Mouse (Mus musculus): ENCODE results near the gene Srgap3. TPM values are rescaled to one million over a fixed set of nuclear protein-coding genes. Genes with fewer than 3 reads are reported as not detected.
"Not testable (repeated sequence)": the region's sequence is repeated elsewhere in the genome, so short reads cannot be mapped to it uniquely, and the experiment has no call there.

Gene Srgap3
- total RNA-seq, 2 experiments from 2014 or later, result 15.6 to 20.3 TPM

DNA sequence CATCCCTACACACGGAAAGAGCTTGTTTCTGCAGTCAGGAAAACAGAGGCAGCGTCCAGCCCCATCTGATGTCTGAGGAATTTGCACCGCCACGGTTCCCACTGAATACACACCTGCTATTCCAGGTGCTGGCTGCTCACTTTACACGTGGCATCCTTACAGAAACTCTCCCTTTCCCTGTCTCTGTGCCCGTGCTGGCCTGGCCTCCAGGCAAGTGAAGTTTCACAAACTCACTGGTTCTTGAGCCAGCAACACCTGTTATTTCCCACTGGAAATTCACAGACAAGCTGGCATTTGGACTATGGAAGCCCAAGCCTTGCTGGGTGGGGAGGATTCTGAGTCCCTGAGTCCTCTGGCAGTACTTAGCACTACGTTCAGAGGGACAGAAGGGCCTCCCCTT is 84.6 kb downstream of the Srgap3 start:
- no peak for DNase-seq (ENCODE audit: low spot score in 2 of 2)

DNA sequence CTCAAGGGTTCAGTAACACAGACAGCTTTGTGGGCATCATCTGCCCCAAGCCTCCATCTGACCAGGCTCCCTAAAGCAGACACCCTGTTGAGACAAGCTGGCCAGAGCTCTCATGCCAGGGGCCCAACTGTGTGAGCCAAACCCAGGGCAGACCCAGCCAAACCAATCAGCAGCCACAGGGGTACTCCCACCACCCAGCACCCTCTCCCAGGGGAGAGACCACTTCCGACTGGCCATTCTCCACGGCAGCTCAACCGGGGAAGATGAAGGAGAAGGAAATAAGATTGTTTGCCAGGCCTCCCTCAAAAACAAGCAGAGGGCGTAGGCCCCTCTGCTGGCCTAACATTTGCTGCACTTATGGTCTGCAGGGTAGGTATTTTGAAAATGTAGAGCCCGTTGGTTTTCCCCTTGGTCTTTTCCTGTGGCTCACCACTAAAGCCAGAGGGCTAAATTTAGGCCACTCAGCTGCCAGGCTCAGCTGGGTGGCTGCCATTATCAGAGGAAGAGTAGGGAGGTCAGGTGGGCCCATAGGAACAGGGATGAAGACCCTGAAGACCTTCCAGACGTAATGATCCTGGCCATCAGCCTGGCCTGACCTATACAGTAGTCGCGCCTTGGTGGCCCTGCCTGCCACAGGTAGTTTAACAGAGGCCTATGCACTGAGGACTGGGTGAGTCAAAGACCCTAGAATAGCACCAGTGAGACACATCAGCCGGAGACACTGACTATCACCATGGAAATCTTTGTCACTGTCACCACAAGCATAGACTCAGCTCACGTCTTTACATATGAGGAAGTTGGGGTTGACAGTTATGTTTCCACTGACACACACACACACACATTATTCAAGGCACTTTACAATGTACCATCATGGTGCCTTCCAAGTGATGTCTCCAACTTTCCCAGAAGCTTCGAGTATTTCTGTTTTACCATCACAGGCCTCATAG is 85.4 kb downstream of the Srgap3 start:
- DNase-seq (ENCODE audit: low spot score in 2 of 2), result no peak

DNA sequence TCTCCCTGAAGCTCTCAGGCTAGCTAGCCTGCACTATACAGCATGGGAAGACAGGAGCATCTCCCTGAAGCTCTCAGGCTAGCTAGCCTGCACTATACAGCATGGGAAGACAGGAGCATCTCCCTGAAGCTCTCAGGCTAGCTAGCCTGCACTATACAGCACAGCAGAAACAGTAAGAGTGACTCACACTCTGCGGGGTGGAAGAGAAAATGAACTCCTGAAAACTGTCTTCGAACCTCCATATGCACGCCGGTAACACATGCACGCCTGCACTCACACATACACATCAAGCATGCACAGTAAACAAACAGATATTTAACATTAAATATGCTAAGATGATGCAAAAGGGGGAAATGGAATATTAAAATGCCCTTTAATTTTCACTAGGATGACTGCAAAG is 86.8 kb downstream of the Srgap3 start:
- DNase-seq (ENCODE audit: low spot score in 2 of 2), result not testable (repeated sequence)

GRCm38 (mm10) chr6:112857057-112857456 is 90.0 kb downstream of the Srgap3 start:
- DNase-seq (ENCODE audit: low spot score in 2 of 2), result no peak

DNA sequence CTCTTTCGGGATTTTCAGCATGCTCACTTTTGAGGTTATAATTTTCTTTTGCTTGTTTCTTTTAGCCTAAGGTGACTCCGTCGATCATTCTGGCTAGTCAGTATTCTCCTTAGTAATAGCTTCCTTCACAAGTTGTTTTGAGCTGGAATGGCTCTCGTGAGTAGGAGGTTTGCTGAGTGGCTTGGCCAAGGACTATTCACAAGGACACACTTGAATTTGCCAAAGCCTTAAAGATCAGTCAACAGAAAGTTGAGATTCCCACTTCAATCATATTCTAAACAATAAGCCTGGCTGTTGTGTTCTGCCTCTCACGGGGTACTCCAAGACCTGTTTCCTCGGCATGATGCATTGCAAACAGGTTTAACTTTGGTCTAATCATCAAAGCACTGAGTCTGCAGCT is 91.9 kb downstream of the Srgap3 start:
- DNase-seq (ENCODE audit: low spot score in 2 of 2), result no peak

DNA sequence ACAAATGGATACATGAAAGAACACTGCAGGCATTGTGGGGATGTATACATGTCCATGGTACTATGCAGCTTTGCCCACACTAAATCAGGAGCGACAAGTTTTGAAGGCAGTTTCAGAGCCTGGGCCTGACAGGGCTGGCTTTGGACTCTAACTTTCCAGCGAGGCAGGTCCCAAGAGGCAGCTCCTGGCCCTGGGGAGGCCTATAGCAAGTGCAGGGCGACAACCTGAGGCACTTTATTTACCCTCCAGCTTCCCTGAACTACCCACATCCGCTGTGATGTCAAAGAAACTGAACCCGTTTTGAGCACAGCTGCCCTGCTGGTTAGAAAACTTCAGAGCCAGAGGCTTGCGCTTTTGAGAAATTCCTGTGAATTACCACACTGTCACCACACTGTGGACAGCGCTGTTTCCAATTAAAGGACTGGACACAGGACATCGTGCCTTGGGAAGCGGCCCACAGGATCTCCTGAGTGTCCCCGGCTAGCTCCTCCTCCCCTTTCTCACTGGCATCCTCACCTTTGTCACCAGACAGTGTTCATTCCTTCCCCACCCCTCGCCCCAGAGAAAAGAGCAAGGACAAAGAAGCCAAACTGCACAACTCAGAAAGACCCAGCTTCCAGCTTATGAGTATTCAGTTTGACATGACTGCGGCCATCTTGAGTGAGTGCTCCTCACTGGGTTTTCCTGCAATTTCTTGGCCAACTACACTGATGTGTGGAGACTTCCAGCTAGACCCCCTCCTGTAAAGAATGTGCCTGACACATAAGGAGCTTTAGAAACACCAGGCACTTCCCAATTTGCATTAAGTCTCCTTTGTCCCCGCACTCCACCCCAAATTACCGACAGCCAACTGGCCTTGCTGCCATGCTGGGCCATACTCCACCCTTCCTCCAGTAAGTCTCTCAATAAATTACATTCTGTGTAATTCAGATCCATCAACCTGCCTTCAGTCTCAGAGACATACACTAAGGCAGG is 94.5 kb downstream of the Srgap3 start:
- no peak for DNase-seq (ENCODE audit: low spot score in 2 of 2)

DNA sequence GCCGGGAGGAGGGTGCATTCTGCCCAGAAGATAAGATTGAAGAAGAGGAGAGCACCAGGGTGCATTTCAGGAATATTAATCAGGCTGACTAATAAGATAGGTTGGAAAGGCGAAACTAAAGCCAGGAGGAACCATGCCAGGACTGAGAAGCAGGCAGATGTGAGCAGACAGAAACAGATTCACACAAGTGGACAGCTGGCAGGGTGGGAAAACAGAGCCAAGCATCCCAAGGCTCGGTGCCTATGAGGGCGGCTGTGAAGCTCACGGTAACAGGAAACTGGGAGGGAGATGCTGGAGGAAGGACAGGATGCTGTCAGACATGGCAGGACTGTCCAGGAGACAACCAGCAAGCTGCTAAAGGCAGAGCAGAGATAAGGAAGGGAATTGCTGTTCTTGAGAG is 96.3 kb downstream of the Srgap3 start:
- DNase-seq (ENCODE audit: low spot score in 2 of 2), result no peak

GRCm38 (mm10) chr6:112848629-112849180 is 98.4 kb downstream of the Srgap3 start:
- no peak for DNase-seq (ENCODE audit: low spot score in 2 of 2)

- peak in 1 of 2 experiments; percentile 29 for DNase-seq (ENCODE audit: low spot score in 2 of 2)
These were observed 100.2 kb downstream of the Srgap3 start for GRCm38 (mm10) chr6:112846863-112847262.

- DNase-seq (ENCODE audit: low spot score in 2 of 2), result no peak
These were observed 104.6 kb downstream of the Srgap3 start for GRCm38 (mm10) chr6:112842426-112842825.

DNA sequence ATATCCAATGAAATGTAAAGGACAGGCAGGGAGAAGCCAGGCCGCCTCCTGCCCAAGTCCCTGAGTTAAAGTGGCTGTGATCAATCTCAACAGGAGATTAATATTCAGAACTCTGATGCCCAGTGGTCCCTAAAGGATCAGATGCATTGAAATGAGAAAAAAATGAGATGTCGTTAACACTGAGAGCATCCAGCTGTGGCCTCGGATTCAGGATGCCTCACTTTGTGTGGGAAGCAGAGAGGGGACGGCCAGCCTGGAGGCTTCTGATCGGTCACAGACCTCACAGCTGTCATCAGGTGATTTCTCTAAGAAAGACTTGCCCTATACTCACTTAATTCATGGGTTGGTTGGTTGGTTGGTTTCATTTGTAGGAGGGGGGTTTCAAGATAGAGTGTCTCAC is 106.7 kb downstream of the Srgap3 start:
- DNase-seq (ENCODE audit: low spot score in 2 of 2), result no peak

- DNase-seq (ENCODE audit: low spot score in 2 of 2), result peak in 1 of 2 experiments; percentile 31
These were observed 107.7 kb downstream of the Srgap3 start for GRCm38 (mm10) chr6:112839391-112839790.

DNA sequence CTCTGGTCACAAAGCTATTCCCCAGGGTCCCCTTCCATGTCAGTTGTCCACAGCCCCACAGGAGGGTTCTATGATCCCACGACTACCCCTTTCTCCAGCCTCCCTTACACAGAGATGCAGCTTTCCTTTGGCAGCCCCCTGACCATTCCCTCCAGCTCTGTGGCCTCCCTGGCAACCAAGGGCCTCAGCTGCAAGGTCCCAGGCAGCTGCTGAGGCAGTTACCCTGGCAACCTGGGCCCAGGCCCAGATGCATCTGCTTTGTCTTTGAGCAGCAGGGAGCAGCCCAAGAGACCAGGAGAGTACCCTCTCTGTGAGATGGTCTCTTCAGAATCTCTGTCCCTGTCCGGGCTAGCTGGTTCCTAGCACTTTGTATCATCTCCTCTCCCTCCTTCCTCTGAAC is 108.2 kb downstream of the Srgap3 start:
- DNase-seq (ENCODE audit: low spot score in 2 of 2), result peak in 1 of 2 experiments; percentile 58

DNA sequence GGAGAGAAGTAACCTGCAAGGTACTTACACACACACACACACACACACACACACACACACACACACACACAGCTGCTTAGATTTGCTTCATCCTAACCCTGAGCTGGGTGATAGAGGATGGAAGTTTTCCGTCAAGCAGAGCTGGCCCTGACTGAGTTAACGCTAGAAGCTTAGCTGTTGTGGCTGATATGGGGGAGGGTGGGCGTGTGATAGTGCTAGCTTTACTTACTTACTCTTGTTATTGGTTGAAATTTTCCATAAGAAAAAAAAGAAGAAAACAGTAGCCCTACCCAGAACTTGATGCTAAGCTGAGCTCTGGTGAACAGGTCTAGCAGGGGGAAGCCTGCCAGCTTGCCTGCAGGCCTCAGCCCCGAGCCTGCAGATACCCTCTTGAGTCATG is 110.4 kb downstream of the Srgap3 start:
- no peak for DNase-seq (ENCODE audit: low spot score in 2 of 2)

DNA sequence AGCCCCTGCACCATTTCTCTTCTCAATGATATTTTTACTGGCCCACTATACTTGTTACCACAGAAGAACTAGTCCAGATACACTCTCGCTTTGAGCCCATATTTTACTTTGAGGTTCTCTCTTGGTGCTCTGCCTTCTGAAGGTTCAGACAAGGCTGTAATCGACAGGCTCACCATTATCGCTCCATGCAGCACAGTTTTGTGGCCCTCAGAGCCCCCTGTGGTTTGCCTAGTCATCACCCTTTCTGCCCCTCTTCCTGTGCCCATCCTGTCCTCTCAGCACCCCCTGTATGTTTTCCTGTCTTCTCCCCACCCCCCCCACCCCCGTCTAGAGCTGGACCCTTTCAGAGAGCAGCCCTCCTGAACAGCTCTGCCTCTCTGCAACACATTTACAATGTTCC is 111.7 kb downstream of the Srgap3 start:
- no peak for DNase-seq (ENCODE audit: low spot score in 2 of 2)

GRCm38 (mm10) chr6:112834430-112834829 is 112.6 kb downstream of the Srgap3 start:
- no peak for DNase-seq (ENCODE audit: low spot score in 2 of 2)

DNA sequence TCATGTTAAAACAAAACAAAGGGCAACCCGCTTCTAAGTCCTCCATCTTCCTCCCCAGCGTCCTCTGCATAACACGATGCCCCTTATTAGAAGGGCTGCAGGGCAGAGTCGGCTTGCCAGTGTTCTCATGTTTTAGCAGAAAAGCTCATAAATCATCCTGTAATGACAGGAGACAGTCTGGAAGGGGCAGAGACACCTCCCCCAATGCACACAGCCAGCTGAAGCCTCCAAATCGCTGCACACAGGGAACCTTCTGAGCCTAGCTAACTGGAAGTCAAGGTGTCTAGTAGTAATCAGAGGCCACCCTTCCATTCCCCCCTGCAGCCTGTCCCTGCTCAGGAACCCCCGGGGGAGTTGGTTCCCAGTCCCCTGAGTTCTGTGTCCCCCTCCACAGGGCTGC is 113.3 kb downstream of the Srgap3 start:
- DNase-seq (ENCODE audit: low spot score in 2 of 2), result no peak

DNA sequence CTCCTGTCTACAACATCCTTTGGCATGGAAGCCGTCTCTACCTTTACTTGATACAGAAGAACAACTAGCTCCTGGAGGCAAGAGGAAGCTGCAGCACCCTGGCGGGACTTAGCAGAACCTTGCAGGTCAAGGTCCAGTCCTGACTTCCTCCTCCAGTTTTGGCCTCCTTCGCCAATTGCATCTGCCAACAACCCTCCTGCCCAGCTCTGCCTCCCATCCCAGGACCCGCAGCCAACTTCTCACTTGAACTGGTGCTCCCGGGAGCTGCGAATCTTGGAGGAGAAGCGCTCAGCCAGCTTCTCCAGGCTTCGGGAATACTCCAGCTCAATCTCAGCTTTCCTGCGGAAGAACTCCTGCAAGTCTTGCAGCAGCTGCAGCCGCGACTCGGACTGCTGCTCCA is 117.9 kb downstream of the Srgap3 start:
- DNase-seq (ENCODE audit: low spot score in 2 of 2), result no peak

GRCm38 (mm10) chr6:112828420-112828819 is 118.6 kb downstream of the Srgap3 start:
- no peak for DNase-seq (ENCODE audit: low spot score in 2 of 2)

GRCm38 (mm10) chr6:112825657-112826056 is 121.4 kb downstream of the Srgap3 start:
- DNase-seq (ENCODE audit: low spot score in 2 of 2), result no peak

DNA sequence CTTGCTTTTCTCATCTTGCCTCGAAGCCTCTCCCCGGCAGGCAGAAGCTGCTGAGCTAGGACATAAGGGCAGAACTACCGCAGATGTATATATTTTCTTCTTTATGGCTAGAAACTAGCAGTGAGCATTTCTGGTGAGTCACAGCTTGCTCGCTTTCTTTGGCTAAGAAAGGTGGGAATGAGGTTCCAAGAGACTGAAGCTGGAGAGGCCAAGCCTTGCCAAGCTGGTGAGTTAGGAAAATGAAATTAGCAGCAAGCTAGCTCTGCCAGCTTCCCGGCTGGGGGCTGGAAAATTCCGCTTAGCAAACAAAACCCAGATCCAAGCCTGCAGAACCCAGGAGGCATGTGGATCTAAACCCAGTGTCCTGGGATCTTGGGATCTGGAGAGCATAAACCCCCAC is 124.0 kb downstream of the Srgap3 start:
- DNase-seq (ENCODE audit: low spot score in 2 of 2), result no peak
